Mouse (Mus musculus): ENCODE results near the gene Msln. TPM values are rescaled to one million over a fixed set of nuclear protein-coding genes. Genes with fewer than 3 reads are reported as not detected.

Gene Msln
- total and polyA plus RNA-seq, 3 experiments, result not detected

DNA sequence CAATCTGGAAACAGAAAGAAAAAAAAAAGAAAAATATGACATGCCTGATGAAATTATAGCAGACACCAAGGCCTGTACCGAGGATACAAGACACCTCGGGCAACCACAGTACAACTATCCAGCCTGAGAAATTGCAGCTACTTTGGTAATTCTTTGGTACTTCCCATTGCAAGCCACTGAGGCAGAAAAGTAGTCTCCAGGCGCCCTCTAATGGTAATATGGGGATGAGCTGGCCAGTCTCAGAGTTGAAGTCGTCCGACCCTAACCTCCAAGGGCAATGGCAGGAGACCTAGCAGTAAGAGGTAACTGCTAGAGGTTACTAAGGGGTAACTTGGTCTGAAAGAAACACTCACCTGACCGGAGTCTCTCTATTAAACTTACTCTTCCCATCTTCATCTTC lies 46.9 kb upstream of the Msln start (continued):
- TF ChIP-seq ZC3H11A (IDR thresholded peaks at IDR 0.05; ENCODE audit: low read depth, low read length), result peak; percentile 55

- peak; percentile 83 for DNase-seq (ENCODE audit: extremely low read depth)
- Histone ChIP-seq H3K4me1 (ENCODE audit: control insufficient read depth in 1 of 2, insufficient read depth in 2 of 2) (peaks cover 14 to 24% of the 10 kb centered on the region in 2 experiments), H3K4me2 (ENCODE audit: insufficient read depth, low read depth, poor library complexity, severe bottlenecking) (peak within 1 kb of the TSS; percentile 79), H3K4me3 (replicated peaks in 1 of 3; ENCODE audit: low read depth in 2 of 3, low read length in 2 of 3, poor library complexity in 1 of 3) (peak within 1 kb of the TSS; percentile 64 to 78 (median 67)), H3K9ac (ENCODE audit: insufficient read depth, low read depth) (peak within 1 kb of the TSS; percentile 81), H3K9me3 (replicated peaks; ENCODE audit: low read length) (peaks cover 2% of the 10 kb centered on the region), H3K36me3 (replicated peaks in 1 of 2; ENCODE audit: control insufficient read depth in 1 of 2, insufficient read depth in 1 of 2, low read length in 1 of 2) (peaks cover 0 to 8% of the 10 kb centered on the region in 2 experiments), H3K27ac (ENCODE audit: insufficient read depth, low read depth) (no peak within 1 kb of the TSS), H3K27me3 (replicated peaks) (peaks cover 27% of the 10 kb centered on the region), H3K79me2 (replicated peaks; ENCODE audit: control insufficient read depth, extremely low read depth, insufficient read depth, poor library complexity, severe bottlenecking) (no peaks in the 10 kb centered on the region)
- dilution Hi-C loops (cut with MboI; ENCODE audit: extremely low pct_ligation_motif_present, extremely low pct_unique_long_range_greater_than_20kb, low sequenced_read_pairs), result no loop called here
- no peak for TF ChIP-seq SMC3 (IDR thresholded peaks at IDR 0.05; ENCODE audit: low read depth, low read length)
- TF ChIP-seq CHD1 (IDR thresholded peaks at IDR 0.05; ENCODE audit: low read depth, low read length), result no peak
- no peak for TF ChIP-seq ETS1 (conservative IDR thresholded peaks at IDR 0.05; ENCODE audit: low read depth, low read length)
- TF ChIP-seq TCF12 (IDR thresholded peaks at IDR 0.05; ENCODE audit: low read depth, low read length), result peak; percentile 38; the same call in 1 of the 2 replicates
- no peak for TF ChIP-seq JUND (conservative IDR thresholded peaks at IDR 0.05; ENCODE audit: low read depth, low read length)
- peak; percentile 61 for TF ChIP-seq POLR2A (IDR thresholded peaks at IDR 0.05; ENCODE audit: low read depth, low read length)
- TF ChIP-seq JUN (IDR thresholded peaks at IDR 0.05; ENCODE audit: insufficient read depth, low read depth, low read length), result no peak
- TF ChIP-seq E2F4 (IDR thresholded peaks at IDR 0.05; ENCODE audit: insufficient replicate concordance, low read depth, low read length), result no peak
- no peak for TF ChIP-seq SIN3A (IDR thresholded peaks at IDR 0.05; ENCODE audit: low read length)
- no peak for TF ChIP-seq CTCF (conservative IDR thresholded peaks at IDR 0.05 in 1 of 2, IDR thresholded peaks at IDR 0.05 in 1 of 2; ENCODE audit: low read depth in 2 of 2, low read length in 2 of 2)
- no peak for TF ChIP-seq RCOR1 (conservative IDR thresholded peaks at IDR 0.05; ENCODE audit: low read depth, low read length)
- 0 out of 2 replicates have a peak, but pooled peaks have one; percentile 18 for TF ChIP-seq CHD2 (IDR thresholded peaks at IDR 0.05; ENCODE audit: low read length)
- in situ Hi-C loops (cut with MboI; ENCODE audit: low pct_ligation_motif_present, low pct_unique_long_range_greater_than_20kb, low sequenced_read_pairs), result loop anchor here (10.0 kb wide), 1 partner anchor 62 kb away; the partner anchor contains the start of gene Mslnl
Measured at GRCm38 (mm10) chr17:25796951-25797369, 42.8 kb upstream of the Msln start, which contains the start of gene Metrn. Gene Metrn, minus strand, starts transcription at chr17:25797136.

GRCm38 (mm10) chr17:25796211-25796771 lies 42.1 kb upstream of the Msln start:
- peak overlapping the region; percentile 81 for H3K9ac ChIP-seq (ENCODE audit: insufficient read depth, low read depth)
- H3K27ac ChIP-seq (ENCODE audit: insufficient read depth, low read depth), result no peak overlapping the region
- H3K4me3 ChIP-seq (replicated peaks in 1 of 3; ENCODE audit: low read depth in 2 of 3, low read length in 2 of 3, poor library complexity in 1 of 3), result peak overlapping the region; percentile 64 to 78 (median 67)
- peaks cover 0 to 8% of the 10 kb centered on the region in 2 experiments for H3K36me3 ChIP-seq (replicated peaks in 1 of 2; ENCODE audit: control insufficient read depth in 1 of 2, insufficient read depth in 1 of 2, low read length in 1 of 2)
- H3K4me2 ChIP-seq (ENCODE audit: insufficient read depth, low read depth, poor library complexity, severe bottlenecking), result peak overlapping the region; percentile 75
- in situ Hi-C loops (cut with MboI; ENCODE audit: low pct_ligation_motif_present, low pct_unique_long_range_greater_than_20kb, low sequenced_read_pairs) (loop anchor here (10.0 kb wide), 1 partner anchor 61 kb away; the partner anchor contains the start of gene Mslnl), dilution Hi-C loops (cut with MboI; ENCODE audit: extremely low pct_ligation_motif_present, extremely low pct_unique_long_range_greater_than_20kb, low sequenced_read_pairs) (no loop called here)
- TF ChIP-seq MAX (IDR thresholded peaks at IDR 0.05; ENCODE audit: low read length), result no peak
- no peak for TF ChIP-seq ZMIZ1 (IDR thresholded peaks at IDR 0.05; ENCODE audit: low read depth, low read length)
- TF ChIP-seq ETS1 (conservative IDR thresholded peaks at IDR 0.05; ENCODE audit: low read depth, low read length), result no peak
- no peak for TF ChIP-seq RCOR1 (conservative IDR thresholded peaks at IDR 0.05; ENCODE audit: low read depth, low read length)
- TF ChIP-seq TCF12 (IDR thresholded peaks at IDR 0.05; ENCODE audit: low read depth, low read length), result no peak
- TF ChIP-seq USF1 (IDR thresholded peaks at IDR 0.05; ENCODE audit: low read depth, low read length), result no peak
- no peak for TF ChIP-seq PAX5 (IDR thresholded peaks at IDR 0.05; ENCODE audit: low read length)
- no peak for TF ChIP-seq EP300 (IDR thresholded peaks at IDR 0.05; ENCODE audit: low read length)
- H3K27me3 ChIP-seq (replicated peaks), result peaks cover 22% of the 10 kb centered on the region
- H3K79me2 ChIP-seq (replicated peaks; ENCODE audit: control insufficient read depth, extremely low read depth, insufficient read depth, poor library complexity, severe bottlenecking), result no peaks in the 10 kb centered on the region
- DNase-seq (ENCODE audit: extremely low read depth), result no peak
- H3K4me1 ChIP-seq (ENCODE audit: control insufficient read depth in 1 of 2, insufficient read depth in 2 of 2), result peaks cover 14 to 25% of the 10 kb centered on the region in 2 experiments
- peaks cover 2% of the 10 kb centered on the region for H3K9me3 ChIP-seq (replicated peaks; ENCODE audit: low read length)

Measured in CH12.LX (cell line).